Mouse (Mus musculus) embryonic facial prominence, embryonic 14.5 days (tissue): ENCODE data around the gene Smco4. TPM values are rescaled to one million over a fixed set of nuclear protein-coding genes. Genes with fewer than 3 reads are reported as not detected.

Source experiments
- ATAC-seq: fragments of 200-750 bp; cut with Nextera tagmentation; 2 replicates; pipeline ENCODE4 v1.8.0; 2017; ENCODE audit warnings: low read depth, moderate number of reproducible peaks, moderate TSS enrichment
- DNase-seq: peaks from one replicate; pipeline ENCODE4 v3.0.0-alpha.2; 2015; ENCODE audit warnings: low spot score
- H3K27ac ChIP-seq: fragments of 300-500 bp; sonication (generic); replicated peaks from 2 replicates; pipeline ENCODE4 v1.5.1; 2014; ENCODE audit warnings: low read depth, mild to moderate bottlenecking, low read length, moderate library complexity
- H3K27me3 ChIP-seq: fragments of 300-500 bp; sonication (generic); replicated peaks from 2 replicates; pipeline ENCODE4 v1.6.1; 2014; ENCODE audit warnings: low read length; ENCODE audit not compliant: control insufficient read depth, insufficient read depth
- H3K36me3 ChIP-seq: fragments of 300-500 bp; sonication (generic); 2 replicates; pipeline ENCODE4 v1.6.1; 2014; ENCODE audit warnings: low read length, mixed read lengths; ENCODE audit not compliant: control insufficient read depth, insufficient read depth
- H3K4me1 ChIP-seq: fragments of 300-500 bp; sonication (generic); 2 replicates; pipeline ENCODE4 v1.6.1; 2014; ENCODE audit warnings: antibody characterized with exemption, low read length; ENCODE audit not compliant: control insufficient read depth, insufficient read depth
- H3K4me2 ChIP-seq: fragments of 300-500 bp; sonication (generic); 2 replicates; pipeline ENCODE4 v1.6.1; 2014; ENCODE audit warnings: low read depth, mild to moderate bottlenecking, low read length, moderate library complexity, mixed read lengths
- H3K4me3 ChIP-seq: fragments of 300-500 bp; sonication (generic); 2 replicates; pipeline ENCODE4 v1.5.1; 2014; ENCODE audit warnings: low read depth, mild to moderate bottlenecking, low read length
- H3K9ac ChIP-seq: fragments of 300-500 bp; sonication (generic); 2 replicates; pipeline ENCODE4 v1.6.1; 2014; ENCODE audit warnings: low read depth, mild to moderate bottlenecking, low read length, moderate library complexity, mixed read lengths
- H3K9me3 ChIP-seq: fragments of 300-500 bp; sonication (generic); 2 replicates; pipeline ENCODE4 v1.6.1; 2016; ENCODE audit warnings: low read length; ENCODE audit not compliant: control insufficient read depth
- WGBS: fragments of 180-500 bp; shearing (Covaris S2); extraction: QIAGEN DNeasy Blood & Tissue Kit; methylation state at CpG from one replicate; pipeline ENCODE4 v1.1.7; 2014; 5-methylcytosine and 5-hydroxymethylcytosine counted together
- polyA plus RNA-seq: library from polyadenylated mRNA; unstranded; fragments of >200 nt; fragmentation: Nextera tagmentation; extraction: Ambion mirVana; gene quantifications from 2 replicates; pipeline ENCODE4 v1.2.1, GENCODE M21; 2014

The Smco4 gene
- polyA plus RNA-seq, 1 experiment from 2014 or later = 7.3 TPM

DNA sequence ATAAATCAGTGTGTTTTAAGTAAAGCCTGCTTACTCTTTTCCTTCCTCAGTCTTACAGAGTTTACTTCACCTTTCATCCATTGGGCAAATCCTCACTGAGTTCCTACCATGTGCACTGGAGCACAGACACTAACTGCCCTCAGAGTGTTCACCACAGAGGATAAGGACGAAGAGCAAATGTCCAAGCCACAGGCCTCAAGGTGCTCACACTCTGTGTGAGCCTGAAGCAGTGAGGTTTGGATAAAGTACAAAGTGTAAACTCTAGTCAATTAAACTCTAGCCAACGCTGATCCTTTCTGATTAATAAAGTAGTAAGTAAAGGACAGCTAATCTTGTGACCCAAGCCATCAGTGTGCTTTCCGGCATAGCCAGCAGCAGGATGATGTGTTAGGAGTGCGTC is 100.9 kb downstream of the Smco4 start:
- no peaks in the 10 kb centered on the region for H3K27me3 ChIP-seq
- H3K27ac ChIP-seq = no peak overlapping the region
- no peaks in the 10 kb centered on the region for H3K4me1 ChIP-seq
- no peak overlapping the region for H3K9ac ChIP-seq
- H3K4me2 ChIP-seq = no peak overlapping the region
- no peak for ATAC-seq
- H3K36me3 ChIP-seq = no peaks in the 10 kb centered on the region
- 86% methylated on average over 4 of the region's 4 CpGs for WGBS
- H3K4me3 ChIP-seq = no peak overlapping the region
- DNase-seq = no peak
- H3K9me3 ChIP-seq = no peaks in the 10 kb centered on the region

Other genes with a start within 250 kb of the Smco4 start
- 30.1 and 35.5 TPM in 2 replicates for gene Med17, start 213.5 kb upstream of the Smco4 start, polyA plus RNA-seq
- gene Taf1d, start 187.2 kb upstream of the Smco4 start, polyA plus RNA-seq = 66.5 and 69.2 TPM in 2 replicates
- 9.5 and 10.1 TPM in 2 replicates for gene 4931406C07Rik, start 187.0 kb upstream of the Smco4 start, polyA plus RNA-seq
- 14.1 and 14.9 TPM in 2 replicates for gene Cep295, start 135.6 kb upstream of the Smco4 start, polyA plus RNA-seq
- gene Deup1, start 134.5 kb downstream of the Smco4 start, polyA plus RNA-seq = 5.8 and 14.9 TPM in 2 replicates
- gene Slc36a4, start 216.3 kb downstream of the Smco4 start, polyA plus RNA-seq = 23.1 and 26.6 TPM in 2 replicates